Mouse (Mus musculus): ENCODE results near the gene Unc93b1.

The Unc93b1 gene

DNA sequence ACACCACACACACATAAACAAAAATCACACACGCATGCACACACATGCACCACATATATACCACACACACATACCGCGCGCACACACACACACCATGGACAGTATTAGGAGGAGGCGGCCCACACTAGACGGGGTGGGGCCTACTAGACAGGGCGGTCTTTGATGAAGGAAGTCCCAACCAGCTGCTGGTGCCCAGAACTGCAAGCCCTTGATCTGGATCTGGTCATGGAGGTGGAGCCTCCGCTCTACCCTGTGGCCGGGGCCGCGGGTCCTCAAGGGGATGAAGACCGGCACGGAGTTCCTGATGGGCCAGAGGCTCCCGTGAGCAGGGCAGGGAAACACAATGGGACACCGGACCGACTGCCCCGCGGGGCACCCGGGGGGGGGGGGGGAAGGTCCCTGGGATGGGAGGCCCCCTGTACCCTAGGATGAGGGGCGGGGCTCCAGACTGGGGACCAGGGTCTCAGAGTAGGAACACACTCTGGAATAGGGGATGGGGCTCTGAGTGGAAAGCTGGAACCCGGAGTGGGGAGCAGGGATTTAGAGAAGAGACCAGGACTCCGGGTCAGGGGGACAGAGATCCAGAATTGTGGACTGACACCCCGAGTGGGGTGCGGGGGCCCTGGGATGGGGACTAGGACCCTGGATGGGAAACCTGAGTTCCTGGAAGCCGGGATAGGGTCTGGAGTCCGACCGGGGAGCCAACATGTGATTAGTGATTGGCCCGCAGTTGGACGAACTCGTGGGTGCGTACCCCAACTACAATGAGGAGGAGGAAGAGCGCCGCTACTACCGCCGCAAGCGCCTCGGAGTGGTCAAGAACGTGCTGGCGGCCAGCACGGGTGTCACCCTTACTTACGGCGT is at the start of gene Unc93b1:
Unc93b1 (plus strand) TSS at position 155 of the 864 bp plus-strand sequence.
- DNase-seq (ENCODE audit: low read depth): no peak

DNA sequence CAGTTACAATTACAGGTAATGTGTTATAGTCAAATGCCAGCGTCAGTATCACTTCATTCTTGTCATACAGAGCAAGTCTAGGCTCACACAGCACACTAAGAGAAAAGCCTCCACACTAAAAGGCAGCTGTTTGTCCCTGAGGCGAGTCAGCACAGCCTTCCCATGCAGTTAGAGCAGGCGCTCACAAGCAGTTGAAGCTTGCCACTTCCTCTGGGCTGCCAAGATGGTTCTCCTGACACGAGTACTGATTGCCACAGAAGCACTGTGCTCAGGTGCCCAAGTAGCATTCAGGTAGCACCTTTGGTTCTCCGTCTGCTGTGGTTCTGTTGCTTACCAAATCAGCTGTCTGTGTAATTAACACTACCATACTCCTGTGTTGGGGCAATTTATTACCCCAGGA is 45.9 kb upstream of the Unc93b1 start:
- no peak for DNase-seq (ENCODE audit: low read depth)

DNA sequence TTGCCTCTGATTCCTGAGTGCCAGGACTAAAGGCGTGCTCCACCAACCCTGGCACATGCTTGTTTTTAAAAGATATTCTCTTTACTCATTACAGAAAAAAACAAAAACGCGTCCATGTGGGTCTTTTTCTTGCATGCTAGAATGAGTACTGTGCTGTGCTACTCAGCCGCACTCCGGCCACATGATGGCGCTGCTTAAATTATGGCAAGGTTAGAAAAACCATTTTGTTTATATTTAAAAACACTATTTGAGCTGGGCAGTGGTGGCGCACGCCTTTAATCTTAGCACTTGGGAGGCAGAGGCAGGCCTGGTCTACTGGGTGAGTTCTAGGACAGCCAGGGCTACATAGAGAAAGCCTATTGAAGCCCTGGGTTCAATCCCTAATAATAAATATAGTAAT is 44.8 kb upstream of the Unc93b1 start:
- DNase-seq (ENCODE audit: low read depth): no peak

DNA sequence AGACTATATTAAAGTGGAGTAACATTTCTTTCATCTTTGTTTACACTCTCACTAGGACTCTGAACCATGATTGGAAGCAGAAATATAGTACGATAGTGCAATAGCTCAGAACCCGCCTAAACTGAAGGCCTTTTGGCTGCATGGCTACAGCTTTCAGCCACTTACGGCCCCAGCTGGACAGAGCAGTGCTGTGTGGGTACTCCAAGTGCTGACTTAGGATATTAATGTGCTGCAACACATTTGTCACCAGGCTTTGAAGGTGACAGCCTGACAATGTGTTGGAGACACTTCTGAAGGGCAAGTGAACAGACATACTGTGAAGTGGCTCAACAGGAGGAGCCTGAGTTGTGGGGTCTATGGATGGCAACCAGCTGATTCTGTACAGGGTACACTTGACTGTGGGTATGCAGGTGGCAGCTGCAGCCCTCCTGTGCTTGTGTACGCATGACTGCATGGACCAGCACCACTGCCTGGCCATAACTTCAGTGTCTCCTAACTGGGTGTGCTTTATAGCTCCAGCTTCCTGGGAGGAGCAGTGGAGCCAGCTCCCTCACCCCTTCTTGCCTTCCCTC is 41.4 kb upstream of the Unc93b1 start:
- no peak for DNase-seq (ENCODE audit: low read depth)

DNA sequence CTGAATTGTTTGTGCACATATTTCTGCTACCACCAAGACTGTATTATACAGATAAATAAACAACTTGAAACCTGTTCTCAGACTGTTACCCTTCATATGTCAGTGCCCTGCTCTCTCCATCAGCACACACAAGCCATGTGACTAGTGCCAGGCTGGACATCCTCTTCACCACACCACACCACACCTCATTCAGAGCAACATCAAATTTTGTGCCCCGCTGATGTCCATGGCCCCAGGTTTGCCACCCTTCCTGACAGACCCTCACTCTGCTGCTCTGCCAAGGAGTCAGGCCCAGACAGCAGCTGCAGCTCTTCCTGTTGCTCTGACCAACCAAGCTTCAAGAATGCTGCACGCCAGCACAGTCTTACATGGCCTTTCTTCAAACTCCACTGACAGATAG is 40.7 kb upstream of the Unc93b1 start:
- no peak for DNase-seq (ENCODE audit: low read depth)

DNA sequence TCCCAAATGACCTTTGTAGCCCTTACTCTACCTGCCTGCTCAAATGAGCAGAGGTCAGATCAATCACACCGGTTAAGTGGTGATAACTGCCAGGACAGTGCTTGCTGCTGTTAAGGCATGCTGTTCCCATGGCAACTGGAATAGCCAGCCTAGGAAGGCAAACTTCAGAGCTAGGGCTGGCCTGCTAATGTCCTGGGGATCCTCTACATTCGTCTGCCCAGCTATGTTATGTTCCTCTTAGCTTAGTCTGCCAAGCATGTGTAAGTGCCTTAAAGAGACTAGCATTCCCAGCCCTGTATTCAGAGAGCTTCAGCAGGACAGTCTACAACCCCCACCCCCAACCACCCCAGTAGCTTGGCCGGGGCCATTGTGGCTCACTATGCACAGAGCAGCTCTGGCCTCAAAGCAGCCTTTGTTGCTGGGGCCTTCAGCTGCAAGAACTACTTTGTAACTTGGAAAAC is 39.8 kb upstream of the Unc93b1 start:
- no peak for DNase-seq (ENCODE audit: low read depth)

DNA sequence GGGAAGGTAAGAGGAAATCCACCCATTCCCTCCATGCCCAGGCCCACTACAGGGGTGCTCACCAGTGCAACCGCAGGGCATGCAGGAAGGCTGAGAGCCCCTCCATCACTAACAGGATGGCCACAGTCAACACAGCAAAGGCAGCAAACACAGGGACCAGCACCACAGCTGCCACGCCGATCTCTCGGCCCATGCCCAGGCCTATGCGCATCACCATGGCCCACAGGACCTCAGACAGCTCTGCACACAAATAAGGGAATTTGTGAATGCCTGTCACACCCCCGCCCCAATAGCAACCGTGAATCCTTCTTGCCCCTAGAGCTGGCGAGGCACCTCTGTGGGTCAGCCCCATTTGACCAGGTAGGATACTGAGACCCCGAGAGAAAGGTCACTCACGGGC is 38.8 kb upstream of the Unc93b1 start:
- DNase-seq (ENCODE audit: low read depth): no peak

DNA sequence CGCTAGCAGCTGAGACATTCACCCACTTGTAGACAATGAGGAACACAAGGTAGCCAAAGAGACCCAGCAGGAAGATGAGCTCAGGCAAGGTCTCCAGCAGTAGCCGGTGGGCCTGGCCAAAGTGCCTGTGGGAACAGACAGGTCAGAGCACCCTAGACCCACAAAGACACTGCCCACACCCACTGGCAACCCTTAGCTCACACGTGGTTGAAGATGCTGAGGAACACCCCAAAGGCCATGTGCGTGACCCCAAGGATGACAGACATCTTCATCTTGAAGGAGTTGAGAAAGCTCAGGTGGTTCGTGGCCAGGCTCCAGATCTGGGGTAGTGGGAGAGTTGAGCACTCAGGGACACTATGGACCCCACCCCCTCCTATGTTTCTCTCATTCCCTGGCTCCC is 37.4 kb upstream of the Unc93b1 start:
- no peak for DNase-seq (ENCODE audit: low read depth)

DNA sequence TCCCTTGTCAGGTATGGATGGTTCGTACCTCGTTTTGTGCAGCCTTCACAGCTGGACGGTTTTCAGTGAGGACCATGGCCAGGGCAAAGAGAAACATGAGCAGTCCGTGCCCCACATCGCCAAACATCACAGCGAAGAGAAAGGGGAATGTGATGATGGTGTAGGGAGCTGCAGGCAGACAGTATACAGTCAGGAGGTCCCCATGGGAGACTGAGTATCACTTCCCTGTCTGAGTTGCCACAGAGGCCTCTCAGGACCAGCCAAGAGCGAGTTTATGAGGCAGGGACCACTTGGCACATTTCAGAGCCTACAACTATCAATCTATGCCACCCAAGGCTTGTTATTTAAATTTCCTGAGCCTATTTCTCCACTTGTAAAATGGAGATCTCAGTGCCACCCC is 36.0 kb upstream of the Unc93b1 start:
- no peak for DNase-seq (ENCODE audit: low read depth)

DNA sequence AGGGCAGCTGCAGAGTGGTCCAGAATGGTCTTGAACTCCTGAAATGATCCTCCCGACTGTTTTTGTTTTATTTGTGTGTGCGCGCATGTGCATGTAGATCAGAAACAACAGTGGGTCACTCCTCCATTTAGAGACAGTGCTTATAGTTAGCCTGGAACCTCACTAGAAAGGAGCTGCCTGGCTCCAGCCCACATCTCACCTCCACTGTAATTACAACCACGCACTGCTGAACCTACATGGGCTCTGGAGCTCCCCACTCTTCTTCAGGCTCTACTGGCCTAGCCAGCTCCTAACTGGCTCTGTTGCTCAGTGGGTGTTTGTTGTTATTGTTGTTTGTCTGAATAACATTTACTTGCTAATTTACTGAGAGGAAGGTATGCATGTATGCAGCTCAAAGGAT is 35.4 kb upstream of the Unc93b1 start:
- no peak for DNase-seq (ENCODE audit: low read depth)

DNA sequence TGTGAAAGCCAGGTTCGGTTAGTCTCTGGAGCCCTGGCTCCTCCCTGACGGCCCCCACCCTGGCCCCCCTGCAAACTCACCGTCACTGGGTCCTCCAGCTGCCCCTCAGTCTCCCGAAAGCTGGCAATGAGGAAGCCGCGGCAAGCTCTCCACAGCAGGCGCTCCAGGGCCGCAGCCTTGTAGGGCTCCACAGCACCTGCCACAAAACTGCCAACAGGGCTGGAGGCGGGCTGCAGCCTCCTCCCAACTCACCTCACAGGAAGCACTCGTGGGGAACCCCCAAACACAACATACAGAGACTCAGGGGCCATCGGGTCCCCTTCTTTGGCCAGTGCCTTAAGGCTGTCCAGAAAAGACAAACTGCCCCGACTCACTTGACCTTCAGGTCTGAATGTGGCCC is 32.0 kb upstream of the Unc93b1 start:
- no peak for DNase-seq (ENCODE audit: low read depth)

DNA sequence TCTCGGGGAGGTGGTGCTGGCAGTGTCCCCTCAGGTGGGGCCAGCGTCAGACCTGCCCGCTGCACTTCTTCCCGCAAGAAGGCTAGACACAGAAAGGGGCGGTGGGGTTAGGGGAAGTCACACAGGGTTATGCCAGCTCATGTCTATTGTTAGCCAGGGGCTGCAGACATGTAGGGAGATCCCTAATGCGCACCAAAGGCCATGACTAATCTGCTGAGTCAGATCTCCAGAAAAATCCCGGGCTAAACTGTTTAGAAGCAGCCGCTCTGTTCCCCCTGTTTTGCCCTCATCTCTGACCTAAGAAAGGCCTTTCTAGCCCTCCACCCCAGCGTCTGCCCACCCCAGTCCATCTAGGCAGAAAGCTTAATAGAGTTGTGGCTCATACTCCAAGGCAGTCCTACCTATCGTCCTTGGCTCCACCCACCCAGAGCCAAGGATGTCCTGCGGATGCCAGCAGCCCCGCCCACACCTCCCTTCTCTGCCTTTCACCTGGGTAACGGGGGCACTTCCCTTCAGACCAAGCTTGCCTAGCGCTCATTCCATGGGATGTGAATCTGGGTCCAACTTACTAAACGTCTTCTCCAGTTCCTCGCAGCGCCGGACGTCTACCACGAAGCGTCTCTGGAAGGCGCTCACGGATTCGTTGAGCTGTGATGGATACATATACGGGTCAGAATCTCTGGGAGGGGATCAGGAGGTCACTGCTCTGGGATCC is 31.2 kb upstream of the Unc93b1 start:
- DNase-seq (ENCODE audit: low read depth): no peak

DNA sequence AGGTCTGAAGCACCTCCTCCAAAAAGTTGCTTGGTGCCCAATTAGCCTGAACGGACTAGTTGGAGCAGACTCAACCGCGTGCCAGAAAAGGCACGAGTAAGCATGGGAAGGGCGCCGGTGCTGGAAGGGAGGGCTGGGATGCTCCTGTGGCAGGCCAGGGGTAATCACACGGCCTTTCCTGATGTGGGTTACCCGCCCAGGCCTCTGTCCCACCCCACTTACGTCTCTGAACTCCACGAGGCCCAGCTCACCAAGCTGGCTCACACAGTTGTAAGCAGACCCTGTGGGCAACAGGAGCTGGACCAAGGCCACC is 30.7 kb upstream of the Unc93b1 start:
- no peak for DNase-seq (ENCODE audit: low read depth)

DNA sequence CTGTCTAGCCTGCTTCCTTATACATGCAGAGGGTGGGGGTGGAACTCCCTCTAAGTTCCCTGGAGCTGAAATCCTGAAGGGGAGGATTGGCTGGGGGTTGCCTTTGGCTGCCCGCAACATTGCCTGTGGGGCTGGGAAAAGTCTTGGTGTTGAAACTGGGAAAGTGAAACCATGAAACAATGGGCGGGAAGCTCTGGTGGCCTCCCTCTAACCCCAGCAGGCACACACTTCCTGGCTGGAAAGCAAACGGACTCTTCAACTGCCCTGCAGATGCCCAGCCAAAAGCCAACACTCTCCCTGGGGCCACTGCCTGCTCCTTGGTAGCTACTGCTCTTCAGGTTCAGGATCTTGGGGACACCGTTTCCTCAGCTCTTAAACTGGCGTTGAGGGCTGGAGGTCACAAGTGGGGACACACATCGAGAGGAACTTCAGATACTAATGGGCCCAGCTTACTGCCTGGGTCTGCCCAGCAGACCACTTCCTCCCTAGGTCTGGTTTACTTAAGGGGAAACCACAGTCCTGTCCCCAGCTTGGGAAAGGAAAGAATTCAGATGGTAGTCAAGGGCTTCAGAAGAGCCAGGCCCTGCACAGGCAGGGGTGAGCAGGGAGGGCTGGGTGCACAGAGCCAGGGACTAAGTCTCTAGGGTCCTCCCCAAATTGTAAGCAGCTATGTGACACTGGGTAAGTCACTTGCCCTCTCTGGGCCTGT is 29.6 kb upstream of the Unc93b1 start:
- no peak for DNase-seq (ENCODE audit: low read depth)

DNA sequence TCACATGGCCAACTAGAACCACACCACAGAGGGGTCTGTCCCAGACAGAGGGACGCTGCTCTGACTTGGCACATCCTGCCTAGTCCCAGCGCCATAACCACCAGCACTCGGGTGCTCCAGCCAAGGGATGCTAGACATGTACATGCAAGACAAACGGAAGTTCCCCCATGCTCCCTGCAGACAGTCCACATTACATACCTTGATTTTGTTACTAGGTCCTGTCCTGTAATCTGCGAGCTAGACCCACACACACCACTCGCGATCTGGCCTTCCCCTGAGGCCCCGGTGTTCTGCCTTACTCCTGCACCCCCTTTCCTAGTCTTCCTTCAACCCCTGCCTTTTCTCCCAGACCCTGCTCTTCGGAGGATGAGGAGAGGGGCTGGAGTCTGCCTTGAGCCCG is 28.7 kb upstream of the Unc93b1 start:
- no peak for DNase-seq (ENCODE audit: low read depth)

DNA sequence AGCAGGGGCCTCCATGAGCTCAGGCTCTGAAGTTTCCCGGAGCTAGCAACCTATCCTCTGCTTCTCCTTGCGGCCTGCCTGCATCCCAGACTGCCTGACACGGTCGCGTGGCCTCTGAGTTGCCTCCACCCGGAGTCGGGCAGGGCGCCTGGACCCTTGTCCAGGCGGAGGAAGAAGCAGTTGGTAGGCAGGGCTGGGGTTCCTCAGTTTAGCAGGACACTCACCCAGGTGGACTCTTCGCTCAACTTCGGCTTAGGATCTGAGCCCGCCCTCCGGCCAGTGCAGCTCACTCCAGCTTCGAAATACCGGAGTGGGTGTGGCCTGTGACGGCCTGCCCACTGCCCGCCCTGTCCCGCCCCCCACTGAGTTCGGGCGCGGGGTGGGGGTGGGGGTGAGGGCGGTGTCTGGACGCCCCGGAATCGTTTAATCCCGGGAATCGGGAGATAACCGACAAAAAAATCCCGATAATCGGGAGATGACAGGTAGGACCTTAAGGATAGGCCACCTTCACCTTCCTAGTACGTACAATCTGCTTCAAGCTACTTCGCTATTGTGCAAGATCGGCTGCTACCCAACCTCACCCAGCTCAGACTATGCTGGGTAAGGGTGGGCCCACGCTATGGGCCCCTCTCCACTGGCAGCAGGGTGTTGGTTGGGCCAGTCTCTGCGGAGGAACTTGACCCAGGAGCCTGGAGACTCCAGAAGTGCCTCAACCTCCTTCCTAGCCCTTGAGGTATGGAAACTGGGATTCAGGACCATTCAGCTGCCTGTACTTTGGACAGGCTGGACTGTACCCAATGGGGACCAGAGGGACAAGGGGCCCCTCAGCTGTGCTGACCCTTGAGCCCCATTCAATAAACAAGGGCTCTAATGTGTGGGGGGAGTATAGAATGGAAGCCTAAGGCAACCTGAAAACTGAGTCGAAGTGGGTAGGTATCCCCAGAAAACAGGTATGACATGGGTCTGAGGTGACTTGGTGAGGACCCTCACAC is 27.9 kb upstream of the Unc93b1 start, which contains the start of gene Tcirg1:
Tcirg1 (minus strand) TSS at position 339 of the 992 bp plus-strand sequence.
- DNase-seq (ENCODE audit: low read depth): no peak

DNA sequence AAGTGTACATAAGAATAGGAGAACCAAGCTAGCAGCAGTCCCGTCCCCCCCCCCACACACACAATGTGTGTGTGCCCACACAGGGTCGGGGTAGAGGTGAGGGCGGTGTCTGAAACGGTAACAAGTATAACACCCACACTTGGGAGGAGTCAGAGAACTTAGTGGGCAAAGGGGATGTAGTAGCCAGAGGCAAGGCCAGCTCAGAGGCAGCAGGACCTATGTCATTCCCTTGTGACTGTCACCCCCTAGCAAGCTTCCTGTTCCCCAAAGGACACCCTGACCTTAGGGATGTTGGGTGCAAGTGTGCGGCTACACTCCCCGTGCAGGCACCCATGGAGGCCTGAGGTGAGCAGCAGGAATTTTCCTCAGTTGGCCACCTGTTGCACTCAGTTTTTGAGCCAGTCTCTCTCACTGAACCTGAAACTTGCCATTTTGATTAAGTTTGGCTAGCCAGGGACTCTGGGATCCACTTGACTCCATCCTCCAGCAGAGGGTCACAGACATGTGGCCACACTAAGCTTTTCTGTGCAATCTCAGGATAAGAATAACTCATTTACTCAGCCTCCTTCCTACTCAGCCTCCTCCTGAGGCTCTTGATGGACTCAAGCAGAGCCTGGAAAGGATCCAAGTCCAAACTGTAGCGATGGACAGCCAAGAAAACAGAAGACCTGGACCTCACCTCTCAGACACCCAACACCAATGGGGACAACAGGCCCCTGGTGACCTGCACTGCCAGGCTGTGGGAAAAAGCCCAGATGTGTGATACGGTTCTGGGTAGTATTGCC is 26.9 kb upstream of the Unc93b1 start:
- DNase-seq (ENCODE audit: low read depth): no peak

DNA sequence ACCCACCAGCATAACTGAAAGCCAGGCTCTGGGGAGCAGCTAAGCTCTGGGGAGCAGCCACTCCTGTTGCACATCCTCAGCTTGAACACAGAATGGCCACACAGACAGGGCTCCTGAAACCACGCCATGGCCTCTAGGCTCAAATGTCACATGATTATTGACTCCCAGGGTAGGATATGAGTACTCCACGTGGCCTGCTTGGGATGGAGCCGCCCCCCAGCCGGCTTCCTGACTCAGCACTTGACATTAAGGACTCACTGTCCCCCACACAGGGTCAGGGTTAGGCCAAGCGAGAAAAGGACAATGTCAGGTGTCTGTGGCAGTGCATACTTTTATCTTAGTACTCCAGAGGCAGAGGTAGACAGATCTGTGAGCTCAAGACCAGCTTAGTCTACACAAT is 24.8 kb upstream of the Unc93b1 start:
- DNase-seq (ENCODE audit: low read depth): no peak

DNA sequence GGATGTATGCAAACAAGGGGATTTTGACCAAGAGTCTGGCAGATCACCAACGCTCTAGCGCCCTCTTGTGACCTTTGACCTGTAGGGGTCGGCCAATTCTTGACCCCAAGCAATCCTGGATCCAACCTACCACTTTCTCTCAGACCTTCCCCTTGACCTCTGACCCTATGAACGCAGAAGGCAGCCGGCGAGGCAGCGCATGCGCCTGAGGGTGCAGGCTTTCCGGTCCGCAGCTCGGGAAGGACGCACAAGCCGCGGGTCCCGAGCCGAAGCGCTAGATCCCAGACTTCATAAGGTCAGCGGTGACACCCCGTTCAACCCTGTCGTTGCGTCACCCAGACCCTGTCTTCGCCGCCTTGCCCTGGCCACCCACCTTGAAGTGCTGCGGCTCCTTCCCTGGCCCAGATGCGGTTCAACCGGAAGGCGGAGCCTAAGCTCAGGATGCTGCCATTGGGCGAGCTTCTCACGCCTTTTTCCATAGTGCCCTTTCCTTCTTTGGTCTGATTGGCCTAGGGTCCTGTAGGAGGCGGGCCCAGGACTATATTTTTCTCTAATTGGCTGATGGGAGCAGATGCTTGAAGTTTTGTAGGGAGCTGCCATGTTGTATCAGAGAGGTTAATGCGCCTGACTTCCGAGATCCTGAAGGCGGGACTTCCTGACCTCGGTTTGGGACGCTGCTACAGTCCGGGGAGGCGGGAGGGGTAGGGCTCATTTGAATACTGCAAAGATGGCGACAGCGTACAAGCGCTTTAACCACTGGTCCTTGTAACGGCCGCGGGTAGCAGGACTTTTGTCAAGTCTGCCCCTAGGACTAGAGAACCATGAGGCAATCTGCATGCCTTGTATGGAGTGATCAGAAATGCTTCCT is 22.4 kb upstream of the Unc93b1 start, which contains the start of gene Ndufs8:
Ndufs8 (minus strand) TSS at position 438 of the 868 bp plus-strand sequence.
- DNase-seq (ENCODE audit: low read depth): peak; percentile 94
